Mouse (Mus musculus): ENCODE measurements around the gene Ccdc17. TPM values are rescaled to one million over a fixed set of nuclear protein-coding genes. Genes with fewer than 3 reads are reported as not detected.

The Ccdc17 gene
- polyA plus RNA-seq, 1 experiment from 2014 or later: 1.6 TPM

Other genes with a start within 250 kb of the Ccdc17 start
- 16.1 and 17.5 TPM in 2 replicates for gene Mast2, start 132.5 kb upstream of the Ccdc17 start, polyA plus RNA-seq (2016; fragmentation: Nextera tagmentation; extraction: Ambion mirVana)
- 16.9 and 19.1 TPM in 2 replicates for gene Ipp, start 89.1 kb upstream of the Ccdc17 start, polyA plus RNA-seq (2016; fragmentation: Nextera tagmentation; extraction: Ambion mirVana)
- 25.6 and 27.7 TPM in 2 replicates for gene Tmem69, start 40.7 kb upstream of the Ccdc17 start, polyA plus RNA-seq (2016; fragmentation: Nextera tagmentation; extraction: Ambion mirVana)
- 33.8 and 35.3 TPM in 2 replicates for gene Gpbp1l1, start 39.0 kb upstream of the Ccdc17 start, polyA plus RNA-seq (2016; fragmentation: Nextera tagmentation; extraction: Ambion mirVana)
- gene Nasp, start 31.3 kb downstream of the Ccdc17 start, polyA plus RNA-seq (2016; fragmentation: Nextera tagmentation; extraction: Ambion mirVana): 333 and 342 TPM in 2 replicates
- gene Akr1a1, start 55.0 kb downstream of the Ccdc17 start, polyA plus RNA-seq (2016; fragmentation: Nextera tagmentation; extraction: Ambion mirVana): 644 and 663 TPM in 2 replicates
- 1,415 and 1,463 TPM in 2 replicates for gene Prdx1, start 88.9 kb downstream of the Ccdc17 start, polyA plus RNA-seq (2016; fragmentation: Nextera tagmentation; extraction: Ambion mirVana)
- 39.8 and 40.8 TPM in 2 replicates for gene Mmachc, start 111.8 kb downstream of the Ccdc17 start, polyA plus RNA-seq (2016; fragmentation: Nextera tagmentation; extraction: Ambion mirVana)
- gene Ccdc163, start 111.9 kb downstream of the Ccdc17 start, polyA plus RNA-seq (2016; fragmentation: Nextera tagmentation; extraction: Ambion mirVana): 38.3 and 38.5 TPM in 2 replicates
- 8.8 and 9.7 TPM in 2 replicates for gene Tesk2, start 124.3 kb downstream of the Ccdc17 start, polyA plus RNA-seq (2016; fragmentation: Nextera tagmentation; extraction: Ambion mirVana)
- gene Toe1, start 211.0 kb downstream of the Ccdc17 start, polyA plus RNA-seq (2016; fragmentation: Nextera tagmentation; extraction: Ambion mirVana): 39.7 and 41.7 TPM in 2 replicates
- gene Mutyh, start 211.1 kb downstream of the Ccdc17 start, polyA plus RNA-seq (2016; fragmentation: Nextera tagmentation; extraction: Ambion mirVana): 27.4 and 32.6 TPM in 2 replicates
- gene Hpdl, start 225.1 kb downstream of the Ccdc17 start, polyA plus RNA-seq (2016; fragmentation: Nextera tagmentation; extraction: Ambion mirVana): 2.3 TPM in 2 replicates